Mouse (Mus musculus): ENCODE results near the gene Tssk6.

DNA sequence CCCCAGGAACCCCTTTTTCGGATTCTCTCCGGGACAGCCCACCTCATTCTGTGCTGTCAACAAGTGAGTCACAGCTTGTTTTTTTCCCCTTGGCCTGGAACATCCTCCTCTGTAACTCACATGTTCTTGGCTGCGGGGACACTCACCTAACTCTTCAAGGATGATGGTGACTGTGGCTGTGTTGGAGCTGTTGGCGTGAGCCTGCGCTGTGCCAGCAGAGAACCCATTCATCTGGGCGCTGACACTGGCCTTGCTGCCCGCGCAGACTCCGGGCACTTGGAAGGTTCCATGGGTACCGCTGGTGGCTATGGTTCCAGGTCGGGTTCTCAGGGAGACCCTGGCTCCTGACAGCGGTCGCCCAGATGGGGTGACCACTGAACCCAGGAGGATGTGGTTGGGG, 17.8 kb upstream of the Tssk6 start:
- TF ChIP-seq CTCF (IDR thresholded peaks at IDR 0.05; ENCODE audit: borderline replicate concordance, insufficient read depth, low read length) (no peak), POLR2A (IDR thresholded peaks at IDR 0.05; ENCODE audit: low read depth, low read length) (no peak)

Measured in embryonic fibroblast, embryonic 13.5 days (primary cell).